Mouse (Mus musculus) embryonic stem cell, embryonic (primary cell): ENCODE measurements around the gene Snrnp70.

Experiments used
- CTCF ChIA-PET, 4 experiments: fragments of 300-600 bp in 2 of 4; fragments of 350-600 bp in 2 of 4; sonication (Branson Sonifier 250); formaldehyde crosslinking; loops; one replicate each; lab custom pipeline; 2022; ENCODE audit warnings: inconsistent platforms in 2 of 4; lab: Charles Lee
- POLR2A ChIA-PET, 4 experiments: fragments of 300-600 bp in 2 of 4; fragments of 350-600 bp in 2 of 4; sonication (Branson Sonifier 250); formaldehyde crosslinking; loops; one replicate each; lab custom pipeline; 2022; ENCODE audit warnings: antibody characterized with exemption in 4 of 4, inconsistent platforms in 1 of 4; lab: Charles Lee

Gene Snrnp70

DNA sequence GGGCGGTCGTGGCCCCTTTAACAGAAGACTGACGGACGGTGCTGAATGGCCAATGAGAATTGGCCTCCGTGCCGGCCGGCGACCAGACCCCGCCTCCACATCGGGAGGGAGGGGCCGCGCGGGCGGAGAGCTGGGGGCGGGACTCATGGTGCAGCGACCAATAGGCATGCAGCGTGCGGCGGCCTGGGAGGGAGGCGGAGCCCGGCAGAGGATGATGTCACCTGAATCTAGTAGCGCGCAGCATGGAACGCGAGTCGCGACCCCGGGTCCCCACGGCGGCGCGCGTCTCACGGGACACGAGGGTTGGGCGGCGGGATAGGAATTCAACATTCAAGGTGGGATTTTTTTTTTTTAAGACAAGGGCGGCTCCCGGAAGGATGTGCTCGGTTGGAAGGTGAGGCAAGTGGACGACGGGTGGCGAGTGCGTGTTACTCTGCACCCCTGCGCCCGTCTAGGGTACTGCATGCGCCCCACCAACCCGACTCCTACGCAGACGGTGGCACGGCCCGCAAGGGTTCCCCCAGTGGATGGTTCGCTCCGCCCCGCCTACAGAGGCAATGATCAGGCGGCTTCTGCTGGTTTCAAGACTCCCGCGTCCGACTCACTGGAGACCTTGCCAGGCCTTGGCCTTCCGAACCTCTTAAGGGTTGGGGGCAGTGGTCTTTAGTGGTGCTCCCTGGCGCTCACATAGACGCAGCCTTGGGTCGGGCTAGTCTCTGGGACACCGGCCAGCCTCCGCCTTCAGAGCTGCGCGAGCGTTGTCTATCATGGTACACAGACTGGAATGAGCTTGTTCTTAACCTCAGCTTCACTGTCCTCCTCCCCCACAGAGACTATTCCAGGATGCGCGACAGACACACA is 28.3 kb downstream of the Snrnp70 start:
- ChIA-PET CTCF (interaction anchor here in 3 of 4 experiments (0.5 to 6.9 kb wide), 36 partner anchors 12 to 653 kb away, joined by 3 to 79 read pairs (median 4); partner anchors contain the start of genes Aldh16a1 (in 1 of the 3), Gys1 (in 1 of the 3), Kcna7 (in 1 of the 3) and Ntf5 (in 1 of the 3)), POLR2A (interaction anchor here (0.6 to 51.5 kb wide), 105 partner anchors 7 to 1153 kb away, joined by 3 to 1478 read pairs (median 4); partner anchors contain the start of genes Snrnp70 (in 4 of the 4), Ftl1 (in 3 of the 4), Aldh16a1 (in 2 of the 4) and Fam83e (in 2 of the 4))

DNA sequence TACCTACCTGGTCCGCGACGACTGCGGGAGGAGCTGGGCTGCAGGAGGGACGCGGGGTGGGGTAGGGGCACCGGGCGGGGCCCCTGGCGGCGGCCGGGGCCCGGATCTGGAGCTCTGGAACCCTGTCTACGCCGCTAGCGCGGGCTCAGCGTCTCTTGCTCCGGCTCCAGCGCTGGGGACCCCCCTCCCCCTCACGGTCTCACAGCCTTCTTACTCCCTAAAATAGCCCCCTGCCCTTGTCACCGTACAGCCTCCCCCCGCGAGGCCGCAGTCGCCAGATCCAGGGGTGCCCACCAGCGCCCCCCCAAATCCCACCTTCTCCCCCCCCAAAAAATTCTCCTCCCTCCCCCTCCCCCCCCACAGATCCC is 28.9 kb downstream of the Snrnp70 start, which contains the start of gene Ppfia3:
Gene Ppfia3 (minus strand): TSS at position 368 of the 368 bp plus-strand sequence.
- POLR2A ChIA-PET, result interaction anchor here (0.5 to 51.5 kb wide), 92 partner anchors 6 to 1153 kb away, joined by 3 to 1478 read pairs (median 4); partner anchors contain the start of genes Ftl1 (in 3 of the 4), Snrnp70 (in 3 of the 4), Aldh16a1 (in 2 of the 4) and Fam83e (in 2 of the 4)

DNA sequence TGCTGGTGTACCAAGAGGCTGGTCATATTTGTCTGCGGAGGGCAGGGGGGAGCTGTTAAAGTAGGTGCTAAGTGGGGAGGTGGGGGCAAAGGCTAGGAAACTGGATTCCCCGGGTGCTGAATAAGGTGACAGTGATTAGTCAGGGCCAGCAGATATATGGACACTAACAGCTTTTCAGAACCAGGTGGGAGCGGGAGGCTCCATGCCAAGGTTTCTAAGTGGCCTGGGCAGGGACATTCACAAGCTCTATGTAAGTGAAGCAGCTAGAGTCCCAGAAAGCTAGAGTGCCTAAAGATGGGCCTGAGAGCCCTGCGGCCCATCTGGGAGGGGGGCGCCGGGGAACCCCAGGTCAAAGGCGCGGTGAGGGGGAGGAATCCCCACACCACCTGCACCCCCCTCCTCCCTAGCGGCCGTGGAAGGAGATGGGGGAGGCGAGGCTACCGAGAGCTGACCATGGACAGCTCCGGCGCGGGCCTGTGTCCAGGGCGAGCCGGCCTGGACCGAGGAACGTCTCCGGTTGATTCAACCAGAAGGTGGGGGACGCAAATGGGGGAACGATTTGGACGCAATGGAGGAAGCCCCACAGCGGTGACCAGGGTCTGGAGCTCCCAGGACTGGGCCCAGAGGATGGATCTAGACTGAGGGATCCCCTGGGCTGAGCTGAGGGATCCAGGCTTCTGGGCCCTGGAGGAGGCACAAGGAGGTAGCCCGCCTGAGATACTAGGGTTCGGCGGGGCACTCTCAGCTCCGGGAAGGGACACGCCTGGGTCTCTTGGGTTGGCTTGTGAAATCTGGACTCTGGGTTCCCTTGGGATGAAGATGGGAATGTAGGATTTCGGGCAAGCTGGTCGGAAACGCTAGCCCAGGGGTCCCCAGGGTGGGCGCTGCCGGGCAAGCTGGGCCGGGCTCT is 29.5 kb downstream of the Snrnp70 start:
- ChIA-PET CTCF (interaction anchor here (0.5 to 6.9 kb wide), 22 partner anchors 11 to 435 kb away, joined by 3 to 79 read pairs (median 5); partner anchors contain the start of genes Gys1 (in 1 of the 4) and Kcna7 (in 1 of the 4)), POLR2A (interaction anchor here (0.5 to 51.5 kb wide), 83 partner anchors 10 to 414 kb away, joined by 3 to 1478 read pairs (median 5); partner anchors contain the start of genes Ftl1 (in 3 of the 4), Snrnp70 (in 3 of the 4), Kcna7 (in 2 of the 4) and Plekha4 (in 2 of the 4))

More for the DNA sequence above, 28.9 kb downstream of the Snrnp70 start, which contains the start of gene Ppfia3:
- CTCF ChIA-PET, result interaction anchor here (0.5 to 6.9 kb wide), 26 partner anchors 11 to 653 kb away, joined by 3 to 79 read pairs (median 4); partner anchors contain the start of genes Gys1 (in 1 of the 4), Kcna7 (in 1 of the 4), Ntf5 (in 1 of the 4) and Nucb1 (in 1 of the 4)

DNA sequence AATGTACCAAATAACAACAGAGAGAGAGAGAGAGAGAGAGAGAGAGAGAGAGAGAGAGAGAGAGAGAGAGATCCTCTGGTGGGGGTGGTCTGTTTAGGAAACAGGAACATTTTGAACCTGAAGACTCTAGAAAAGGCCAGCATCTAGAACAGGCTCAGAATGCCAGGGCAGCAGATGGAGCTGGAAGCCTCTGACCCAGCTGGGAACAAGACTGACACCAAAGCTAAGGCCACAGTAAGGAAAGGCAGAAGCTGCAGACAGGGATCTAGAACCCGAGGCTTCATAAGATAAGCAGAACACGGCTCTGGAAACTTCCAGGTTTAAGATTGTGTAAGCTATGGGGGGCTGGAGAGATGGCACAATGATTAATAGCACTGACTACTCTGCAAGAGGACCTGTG is 31.6 kb downstream of the Snrnp70 start:
- CTCF ChIA-PET, result interaction anchor here in 1 of 4 experiments (0.7 kb wide), 1 partner anchor 679 kb away, joined by 7 read pairs; no protein-coding TSS in a partner anchor
- POLR2A ChIA-PET, result interaction anchor here in 2 of 4 experiments (0.7 to 51.5 kb wide), 6 partner anchors 9 to 66 kb away, joined by 3 to 1478 read pairs (median 41); partner anchors contain the start of genes Kcna7 (in 1 of the 2) and Snrnp70 (in 1 of the 2)

DNA sequence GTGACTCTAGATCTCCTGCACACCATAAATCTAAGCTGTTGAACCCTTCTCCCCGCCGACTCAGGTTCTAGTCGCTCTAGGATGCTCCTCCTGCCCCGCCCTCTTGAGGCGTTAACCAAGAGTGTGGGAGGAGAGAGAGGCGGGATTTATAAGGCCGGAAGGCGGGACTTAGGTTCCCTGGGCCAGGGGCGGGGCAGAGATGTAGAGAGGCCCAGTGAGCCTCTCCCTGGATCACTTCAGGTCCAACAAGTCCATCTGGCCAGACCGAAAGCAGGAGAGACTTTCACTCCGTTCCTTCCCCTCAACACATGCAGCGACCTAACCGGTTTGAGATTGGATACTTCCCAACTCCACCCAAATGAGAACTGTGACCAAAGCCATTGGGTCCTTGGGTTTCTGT is 32.7 kb downstream of the Snrnp70 start:
- CTCF ChIA-PET, result interaction anchor here in 3 of 4 experiments (0.5 to 13.0 kb wide), 7 partner anchors 12 to 381 kb away, joined by 3 to 200 read pairs (median 4); partner anchors contain the start of gene Kcna7 (in 1 of the 3)

DNA sequence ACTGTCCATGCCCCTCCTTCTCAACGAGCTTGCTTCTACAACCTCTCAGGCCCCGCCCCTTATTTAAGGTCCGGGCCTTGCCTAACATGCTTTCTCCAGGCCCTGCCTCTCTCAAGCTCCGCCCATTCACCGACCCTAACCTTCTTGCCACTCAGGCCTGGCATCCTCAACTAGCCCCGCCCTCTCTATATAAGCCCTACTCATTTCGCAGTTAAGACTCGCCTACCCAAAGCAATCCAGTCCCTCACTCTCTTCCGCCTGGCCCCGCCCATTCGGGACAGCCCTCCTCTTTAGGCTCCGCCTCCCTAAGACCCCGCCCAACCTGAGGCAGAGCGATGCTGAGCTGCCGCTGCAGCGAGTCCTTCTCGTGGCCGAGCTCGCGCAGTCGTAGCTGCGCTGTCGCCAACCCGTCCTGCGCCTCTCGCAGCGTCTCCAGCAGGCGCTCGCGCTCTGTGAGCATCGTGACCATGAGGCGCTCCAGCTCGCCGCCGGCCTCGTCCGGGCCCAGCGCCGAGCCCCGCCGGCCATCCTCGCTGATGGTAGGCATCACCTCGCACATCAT is 34.2 kb downstream of the Snrnp70 start:
- ChIA-PET CTCF (interaction anchor here (0.6 to 13.0 kb wide), 33 partner anchors 8 to 1205 kb away, joined by 3 to 200 read pairs (median 5); partner anchors contain the start of genes Kcna7 (in 2 of the 4), Aldh16a1 (in 1 of the 4), Gys1 (in 1 of the 4) and Ntf5 (in 1 of the 4)), POLR2A (interaction anchor here (0.5 to 51.5 kb wide), 94 partner anchors 8 to 546 kb away, joined by 3 to 1478 read pairs (median 4); partner anchors contain the start of genes Ftl1 (in 3 of the 4), Gys1 (in 3 of the 4), Snrnp70 (in 3 of the 4) and Kcna7 (in 2 of the 4))

More for the DNA sequence above, 32.7 kb downstream of the Snrnp70 start:
- POLR2A ChIA-PET, result interaction anchor here in 3 of 4 experiments (0.6 to 51.5 kb wide), 23 partner anchors 10 to 335 kb away, joined by 3 to 1478 read pairs (median 6); partner anchors contain the start of genes Snrnp70 (in 2 of the 3), Aldh16a1 (in 1 of the 3), Ftl1 (in 1 of the 3) and Gys1 (in 1 of the 3)

DNA sequence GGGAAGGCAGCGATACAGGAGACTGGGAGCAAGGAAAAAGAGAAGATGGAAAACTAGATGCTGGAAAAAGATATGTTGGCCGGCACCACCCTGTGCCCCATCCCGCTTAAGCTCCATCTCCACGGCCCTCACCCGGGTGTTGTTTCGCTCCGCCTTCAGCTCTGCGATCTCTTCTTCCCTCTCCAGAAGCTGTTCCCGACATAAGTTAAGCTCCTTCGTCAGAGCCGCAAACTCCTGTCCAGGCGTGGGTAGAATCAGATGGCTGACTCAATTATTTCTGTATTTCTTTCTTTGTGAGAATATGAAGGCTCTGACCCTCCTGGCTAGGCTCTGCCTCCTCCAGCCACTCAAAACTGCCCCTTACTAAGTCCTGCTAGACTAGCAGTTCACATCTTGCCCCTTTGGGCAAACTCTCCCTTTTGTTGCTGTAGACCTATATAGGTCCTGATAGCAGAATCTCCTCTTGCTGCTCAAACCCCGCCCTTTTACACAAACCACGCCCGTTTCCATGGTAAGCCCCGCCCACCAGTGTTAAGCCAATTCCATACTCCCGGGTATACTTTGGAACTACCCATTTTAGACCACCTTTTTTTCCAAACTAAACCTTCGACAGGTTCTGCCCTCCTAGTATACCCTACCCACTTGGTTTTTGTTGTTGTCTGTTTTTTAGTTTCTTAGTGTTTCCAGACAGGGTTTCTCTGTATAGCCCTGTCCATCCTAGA is 35.0 kb downstream of the Snrnp70 start:
- POLR2A ChIA-PET, result interaction anchor here (0.5 to 51.5 kb wide), 86 partner anchors 8 to 545 kb away, joined by 3 to 1478 read pairs (median 5); partner anchors contain the start of genes Gys1 (in 3 of the 4), Snrnp70 (in 3 of the 4), Ftl1 (in 2 of the 4) and Kcna7 (in 2 of the 4)
- CTCF ChIA-PET, result interaction anchor here (0.6 to 13.0 kb wide), 27 partner anchors 8 to 1205 kb away, joined by 3 to 200 read pairs (median 5); partner anchors contain the start of genes Gys1 (in 1 of the 4), Kcna7 (in 1 of the 4), Ntf5 (in 1 of the 4) and Ruvbl2 (in 1 of the 4)

DNA sequence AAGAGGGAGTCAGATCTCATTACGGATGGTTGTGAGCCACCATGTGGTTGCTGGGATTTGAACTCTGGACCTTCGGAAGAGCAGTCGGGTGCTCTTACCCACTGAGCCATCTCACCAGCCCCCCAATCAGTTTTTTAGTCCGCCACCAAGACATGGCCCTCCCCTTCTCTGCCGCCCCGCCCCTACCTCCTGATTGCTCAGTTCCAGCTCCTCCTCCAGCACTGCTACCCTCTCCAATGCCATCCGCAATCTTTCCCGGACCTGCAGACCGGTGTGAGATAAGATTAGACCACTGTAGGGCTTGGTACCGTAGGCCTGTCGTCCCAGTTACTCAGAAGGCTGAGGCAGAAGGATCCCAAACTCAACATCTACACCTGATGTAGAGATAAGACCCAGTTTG is 36.5 kb downstream of the Snrnp70 start:
- ChIA-PET POLR2A (interaction anchor here in 3 of 4 experiments (0.5 to 51.5 kb wide), 30 partner anchors 9 to 434 kb away, joined by 3 to 1478 read pairs (median 4); partner anchors contain the start of genes Aldh16a1 (in 2 of the 3), Ftl1 (in 2 of the 3), Snrnp70 (in 2 of the 3) and Gys1 (in 1 of the 3)), CTCF (interaction anchor here in 3 of 4 experiments (0.6 to 13.0 kb wide), 11 partner anchors 17 to 324 kb away, joined by 3 to 200 read pairs (median 5); partner anchors contain the start of gene Kcna7 (in 1 of the 3))

DNA sequence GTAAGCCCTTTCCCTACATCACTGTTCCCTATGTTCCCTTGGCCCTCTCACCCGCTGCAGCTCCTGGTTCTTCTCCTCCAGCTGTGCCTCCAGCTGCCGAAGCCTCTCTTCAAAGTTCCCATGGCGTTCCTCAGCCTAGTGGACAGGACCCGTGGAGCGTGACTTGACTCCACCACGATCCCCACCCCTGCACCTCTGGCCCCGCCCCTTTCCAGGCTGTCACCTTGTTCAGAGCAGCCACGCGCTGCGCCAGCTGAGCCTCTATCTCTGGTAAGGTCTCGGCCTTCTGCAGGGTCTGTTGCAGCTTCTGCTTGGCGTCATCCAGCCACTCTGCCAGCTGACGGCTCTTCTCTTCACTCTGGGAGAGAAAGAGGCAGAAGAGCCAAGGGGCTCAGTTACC is 39.5 kb downstream of the Snrnp70 start:
- POLR2A ChIA-PET, result interaction anchor here in 3 of 4 experiments (0.9 to 51.5 kb wide), 18 partner anchors 9 to 231 kb away, joined by 3 to 1478 read pairs (median 8); partner anchors contain the start of genes Ppfia3 (in 3 of the 3), Kcna7 (in 2 of the 3), Snrnp70 (in 2 of the 3) and Rps11 (in 1 of the 3)

DNA sequence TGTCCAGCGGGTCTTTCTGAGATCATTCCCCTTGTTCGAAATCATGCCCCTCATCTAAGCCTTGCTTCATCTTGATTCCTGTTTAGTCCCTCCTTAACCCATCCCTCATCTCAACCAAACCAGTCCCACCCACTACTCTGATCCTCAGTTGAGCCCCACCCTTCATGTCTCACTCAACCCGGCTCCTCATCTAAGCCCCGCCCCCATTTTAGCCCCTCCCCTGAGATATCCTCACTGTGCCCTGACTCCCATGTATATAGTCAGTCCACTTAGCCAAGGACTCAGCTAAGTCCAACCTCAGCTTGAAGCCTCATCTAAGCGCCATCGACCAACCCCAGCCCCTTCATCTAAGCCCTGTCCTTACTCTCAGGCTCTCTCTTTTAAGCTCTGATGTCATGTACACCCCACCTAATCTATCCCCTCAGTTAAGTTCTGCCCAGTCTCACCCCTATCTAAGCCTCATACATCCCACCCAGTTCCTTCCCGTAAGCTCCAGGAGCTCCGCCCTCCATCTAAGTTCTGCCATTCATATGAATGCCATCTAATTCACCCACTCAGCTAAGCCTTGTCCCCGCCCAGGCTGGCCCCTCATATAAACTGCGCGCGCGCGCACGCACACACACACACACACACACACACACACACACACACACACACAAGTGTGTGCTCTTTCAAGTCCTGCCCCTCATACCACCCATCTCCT is 40.1 kb downstream of the Snrnp70 start:
- ChIA-PET POLR2A (interaction anchor here in 3 of 4 experiments (0.6 to 51.5 kb wide), 20 partner anchors 9 to 283 kb away, joined by 3 to 1478 read pairs (median 6); partner anchors contain the start of genes Ppfia3 (in 3 of the 3), Kcna7 (in 2 of the 3), Snrnp70 (in 2 of the 3) and Ntf5 (in 1 of the 3)), CTCF (interaction anchor here in 3 of 4 experiments (0.5 to 13.0 kb wide), 8 partner anchors 11 to 186 kb away, joined by 3 to 200 read pairs (median 5); partner anchors contain the start of gene Ppfia3 (in 1 of the 3))

More for the DNA sequence above, 39.5 kb downstream of the Snrnp70 start:
- CTCF ChIA-PET, result interaction anchor here (0.6 to 13.0 kb wide), 8 partner anchors 10 to 125 kb away, joined by 3 to 200 read pairs (median 6); partner anchors contain the start of gene Ppfia3 (in 1 of the 4)

DNA sequence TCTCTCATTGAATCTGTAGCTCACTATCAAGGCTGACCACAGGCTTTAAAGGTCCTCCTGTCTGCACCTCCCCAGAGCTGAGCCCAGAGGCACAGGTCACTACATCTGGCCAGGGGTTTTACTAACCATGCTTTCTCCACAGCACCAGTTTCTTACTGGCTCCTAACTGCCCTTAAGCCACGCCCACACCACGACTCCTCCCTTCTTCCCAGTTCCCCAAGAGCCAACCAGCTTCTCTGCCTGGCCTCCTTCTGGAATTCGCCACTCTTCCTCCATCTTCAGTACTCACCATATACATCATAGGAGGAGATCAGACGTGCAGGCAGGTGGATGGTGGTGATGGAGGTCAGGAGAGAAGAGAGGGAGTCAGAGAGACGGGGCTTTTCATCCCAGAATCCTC is 42.5 kb downstream of the Snrnp70 start:
- POLR2A ChIA-PET, result interaction anchor here in 3 of 4 experiments (0.8 to 51.5 kb wide), 17 partner anchors 9 to 113 kb away, joined by 3 to 1478 read pairs (median 4); partner anchors contain the start of genes Ppfia3 (in 2 of the 3), Snrnp70 (in 2 of the 3), Gys1 (in 1 of the 3) and Kcna7 (in 1 of the 3)
- CTCF ChIA-PET, result interaction anchor here in 3 of 4 experiments (0.6 to 13.0 kb wide), 14 partner anchors 8 to 217 kb away, joined by 3 to 200 read pairs (median 4); partner anchors contain the start of genes Flt3l (in 1 of the 3), Gm45713 (in 1 of the 3), Kcna7 (in 1 of the 3) and Ppfia3 (in 1 of the 3)

DNA sequence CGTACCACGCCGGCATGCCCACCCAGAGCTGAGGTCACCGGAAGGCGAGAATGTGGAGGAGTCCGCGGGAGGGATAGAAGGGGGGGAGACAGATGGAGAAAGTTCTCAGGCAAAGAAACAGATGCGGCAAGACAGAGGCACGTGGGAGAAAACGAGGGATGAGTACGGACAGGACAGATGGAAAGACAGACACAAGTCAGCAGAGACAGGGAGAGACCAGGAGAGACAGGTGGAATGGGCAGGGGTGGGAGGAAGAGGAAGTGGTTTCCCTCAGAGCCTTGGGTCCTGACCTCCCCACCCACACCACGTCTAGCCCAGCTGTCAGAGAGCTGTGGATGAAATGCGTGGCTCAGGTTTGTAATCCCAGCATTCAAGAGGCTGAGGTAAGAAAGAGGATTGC is 48.6 kb downstream of the Snrnp70 start:
- ChIA-PET POLR2A (interaction anchor here in 2 of 4 experiments (0.6 to 51.5 kb wide), 8 partner anchors 9 to 476 kb away, joined by 3 to 1478 read pairs (median 3); partner anchors contain the start of genes Kcna7 (in 1 of the 2), Ppfia3 (in 1 of the 2) and Snrnp70 (in 1 of the 2)), CTCF (interaction anchor here in 1 of 4 experiments (1.0 to 1.1 kb wide), 2 partner anchors 42 to 47 kb away, joined by 3 read pairs; no protein-coding TSS in a partner anchor)

DNA sequence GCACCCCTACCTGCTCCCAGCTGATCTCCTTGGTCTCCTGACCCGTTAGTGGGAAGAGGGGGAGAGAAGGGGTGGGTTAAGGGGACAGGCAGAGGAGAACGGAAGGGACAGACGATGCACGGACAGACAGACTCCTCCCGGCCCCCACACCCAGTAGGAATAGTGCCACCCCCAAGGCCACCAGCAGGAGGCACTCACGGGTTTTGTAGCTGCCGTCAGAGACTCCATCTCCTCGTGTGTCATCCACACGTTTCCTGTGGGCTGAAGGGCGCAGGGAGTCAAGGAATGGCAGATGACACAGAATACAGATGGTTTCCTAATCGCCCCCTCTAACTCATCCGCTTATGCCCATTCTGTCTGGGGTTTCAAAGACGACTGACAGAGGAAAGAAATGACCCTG is 52.0 kb downstream of the Snrnp70 start:
- CTCF ChIA-PET, result interaction anchor here (0.6 to 6.9 kb wide), 28 partner anchors 8 to 339 kb away, joined by 3 to 200 read pairs (median 4); partner anchors contain the start of genes Kcna7 (in 3 of the 4), Gys1 (in 1 of the 4), Lin7b (in 1 of the 4) and Nucb1 (in 1 of the 4)

More for the DNA sequence above, 52.0 kb downstream of the Snrnp70 start:
- POLR2A ChIA-PET, result interaction anchor here (0.5 to 7.7 kb wide), 34 partner anchors 9 to 701 kb away, joined by 3 to 118 read pairs (median 8); partner anchors contain the start of genes Ppfia3 (in 3 of the 4), Snrnp70 (in 3 of the 4), Trpm4 (in 2 of the 4) and Ftl1 (in 1 of the 4)
